ENCODE assay signal across 8 mouse cellular contexts in genomic region chr13:112529893-112530292, GRCm38 (mm10).
DNase-seq lines count a peak whose midpoint lies in the region; ATAC-seq lines count a peak whose summit lies in the region.

No protein-coding gene starts in this region.

- H3K36me3 ChIP-seq in forebrain, embryonic 16.5 days (ENCODE audit: control insufficient read depth, insufficient read depth) = no peaks in the 10 kb centered on the region
- H3K36me3 ChIP-seq in hindbrain, embryonic 13.5 days = no peaks in the 10 kb centered on the region

- H3K4me2 ChIP-seq in forebrain, embryonic 16.5 days (ENCODE audit: low read length) = no peak overlapping the region
- H3K4me2 ChIP-seq in hindbrain, embryonic 13.5 days = no peak overlapping the region

- H3K4me3 ChIP-seq in forebrain, embryonic 16.5 days (replicated peaks; ENCODE audit: low read length) = no peak overlapping the region
- no peak overlapping the region for H3K4me3 ChIP-seq in hindbrain, embryonic 13.5 days

- H3K4me1 ChIP-seq in forebrain, embryonic 16.5 days (replicated peaks; ENCODE audit: control insufficient read depth, insufficient read depth, low read length) = no peaks in the 10 kb centered on the region
- H3K4me1 ChIP-seq in hindbrain, embryonic 13.5 days (replicated peaks) = peaks cover 4% of the 10 kb centered on the region; the same call in 1 of the 2 replicates

- H3K27ac ChIP-seq in forebrain, embryonic 16.5 days (ENCODE audit: low read length) = no peak overlapping the region
- no peak overlapping the region for H3K27ac ChIP-seq in hindbrain, embryonic 13.5 days

- peak; percentile 36 for DNase-seq in Muller cell, postnatal 12 days (ENCODE audit: inconsistent ontology term)
- DNase-seq in cerebellum, adult 11-12 months = peak; percentile 15
- peak; percentile 20 to 70 for DNase-seq in layer of hippocampus, postnatal 25 days (ENCODE audit: extremely low spot score in 1 of 2, low spot score in 1 of 2)
- DNase-seq in right cerebral cortex, postnatal 10 days (ENCODE audit: low spot score in 2 of 2) = peak; percentile 64 to 79
- peak; percentile 72 for DNase-seq in urinary bladder, postnatal 25 days (ENCODE audit: low spot score)

- no peak overlapping the region for H3K9ac ChIP-seq in forebrain, embryonic 16.5 days (replicated peaks; ENCODE audit: low read depth, low read length)
- no peak overlapping the region for H3K9ac ChIP-seq in hindbrain, embryonic 13.5 days

- no peaks in the 10 kb centered on the region for H3K27me3 ChIP-seq in forebrain, embryonic 16.5 days (replicated peaks; ENCODE audit: control insufficient read depth, insufficient read depth, low read length)
- H3K27me3 ChIP-seq in hindbrain, embryonic 13.5 days = no peaks in the 10 kb centered on the region

- ATAC-seq in forebrain, embryonic 16.5 days = peak; percentile 65
- ATAC-seq in hindbrain, embryonic 13.5 days (ENCODE audit: low FRiP score) = peak; percentile 24; the same call in 1 of the 2 replicates
- ATAC-seq in megakaryocyte, adult 5-6 weeks (ENCODE audit: poor library complexity, severe bottlenecking) = peak; percentile 84

- 40% methylated on average over 3 of the region's 3 CpGs for WGBS in forebrain, embryonic 16.5 days
- 37% methylated on average over 3 of the region's 3 CpGs for WGBS in hindbrain, embryonic 13.5 days

- no peaks in the 10 kb centered on the region for H3K9me3 ChIP-seq in forebrain, embryonic 16.5 days (ENCODE audit: control insufficient read depth, low read length)
- H3K9me3 ChIP-seq in hindbrain, embryonic 13.5 days = no peaks in the 10 kb centered on the region

Comparison
In these comparisons a context has a peak if more than half of its experiments do, and no peak if none do; other contexts are left out.
1. DNase-seq: peak in every context shown above with its lines; median percentile 72 in urinary bladder, postnatal 25 days; 72 in right cerebral cortex, postnatal 10 days; 45 in layer of hippocampus, postnatal 25 days; 36 in Muller cell, postnatal 12 days; 15 in cerebellum, adult 11-12 months.
2. ATAC-seq: peak in every context shown above with its lines; median percentile 84 in megakaryocyte, adult 5-6 weeks; 65 in forebrain, embryonic 16.5 days; 24 in hindbrain, embryonic 13.5 days.